Mouse (Mus musculus) right cerebral cortex, postnatal 36 days (tissue): ENCODE results near the gene Spint4.

Source experiments
- DNase-seq, 2 experiments: peaks; one replicate each; pipeline ENCODE4 v3.0.0; 2022; ENCODE audit warnings: low spot score in 2 of 2, mixed read lengths in 1 of 2

The Spint4 gene

DNA sequence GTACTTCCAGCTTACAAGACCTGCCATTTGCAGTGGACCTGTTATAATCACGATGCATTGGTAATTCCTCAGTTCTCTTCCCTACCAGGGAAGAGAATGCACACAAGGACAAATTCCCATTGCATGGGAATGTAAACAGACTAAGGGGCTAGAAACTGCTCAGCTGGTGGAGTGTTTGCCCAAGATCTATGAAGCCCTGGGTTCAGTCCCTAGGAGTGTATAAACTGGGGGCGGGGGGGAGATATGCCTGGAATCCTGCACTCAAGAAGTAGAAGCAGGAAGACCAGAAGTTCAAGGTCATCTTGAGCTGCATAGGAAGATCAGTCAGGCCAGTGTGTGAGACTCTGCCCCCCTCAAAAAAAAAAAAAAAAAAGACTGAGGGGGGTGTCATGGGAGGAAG lies 35.0 kb downstream of the Spint4 start:
- no peak for DNase-seq

DNA sequence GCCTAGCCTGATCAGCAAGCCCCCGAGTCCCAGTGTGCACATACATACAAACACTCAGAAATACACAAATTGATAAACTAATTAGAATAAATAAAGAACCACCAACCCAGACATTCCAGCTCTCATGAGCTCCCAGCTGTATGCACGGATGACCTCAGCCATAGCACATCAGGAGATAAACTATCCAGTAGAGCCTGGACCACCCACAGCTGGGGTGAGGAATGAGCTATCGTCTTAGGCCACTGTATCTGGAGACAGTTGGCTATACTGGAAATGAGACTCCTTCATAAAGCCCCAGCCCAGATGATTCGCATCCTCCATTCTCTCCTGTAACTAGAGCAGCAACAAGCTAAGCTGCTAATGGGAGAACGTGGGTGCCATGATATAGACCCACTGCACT lies 36.5 kb downstream of the Spint4 start:
- DNase-seq, result no peak

DNA sequence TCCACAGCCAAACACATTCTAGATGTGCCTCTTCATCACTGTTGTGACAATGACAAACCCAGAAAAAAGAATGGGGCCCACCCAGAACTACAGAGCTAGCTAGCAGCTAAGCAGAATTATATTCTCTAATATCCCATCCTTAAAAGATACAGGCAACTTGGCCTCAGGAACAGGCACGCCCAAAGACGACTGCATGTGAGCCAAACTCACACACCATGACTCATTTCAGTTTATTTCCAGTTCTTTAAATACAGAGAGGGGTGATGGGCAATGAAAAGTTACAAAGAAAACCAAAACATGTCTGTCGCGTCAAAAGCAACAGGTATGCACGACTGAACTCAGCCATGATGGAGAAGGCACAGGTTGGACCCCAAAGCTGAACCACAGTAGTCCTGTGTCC lies 37.1 kb downstream of the Spint4 start:
- no peak for DNase-seq

GRCm38 (mm10) chr2:164737377-164738090 lies 39.2 kb downstream of the Spint4 start:
- no peak for DNase-seq

DNA sequence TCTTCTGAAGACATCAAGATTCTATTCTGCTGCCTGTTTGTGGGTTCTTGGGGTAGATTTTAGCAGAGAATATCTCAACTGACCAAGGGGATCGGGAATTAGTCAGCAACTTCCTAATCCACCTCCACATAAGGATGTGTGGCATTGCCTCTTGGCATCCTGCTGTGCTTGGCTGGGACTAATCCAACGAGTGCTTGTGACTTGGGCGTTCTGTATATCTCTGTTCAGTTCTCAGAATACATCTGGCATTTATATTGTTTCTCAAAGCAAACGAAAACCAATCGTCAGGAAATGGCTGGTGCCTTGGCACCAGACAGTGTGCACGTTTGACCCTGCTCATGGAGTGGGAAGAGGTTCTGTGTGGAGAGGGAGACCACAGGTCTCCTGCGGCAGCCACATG lies 41.6 kb downstream of the Spint4 start:
- DNase-seq, result no peak

- DNase-seq, result no peak
Measured at GRCm38 (mm10) chr2:164744987-164745386, 46.7 kb downstream of the Spint4 start.

- DNase-seq, result peak; percentile 90 to 92
Measured at GRCm38 (mm10) chr2:164745843-164746479, 47.7 kb downstream of the Spint4 start, which contains the start of the genes Wfdc3 and Dnttip1. Wfdc3 (minus strand) TSS chr2:164745931. Dnttip1 (plus strand) TSS chr2:164745983.

- DNase-seq, result no peak
Measured at GRCm38 (mm10) chr2:164746693-164747092, 48.4 kb downstream of the Spint4 start.

- DNase-seq, result no peak
Measured at GRCm38 (mm10) chr2:164748191-164748590, 49.9 kb downstream of the Spint4 start.

DNA sequence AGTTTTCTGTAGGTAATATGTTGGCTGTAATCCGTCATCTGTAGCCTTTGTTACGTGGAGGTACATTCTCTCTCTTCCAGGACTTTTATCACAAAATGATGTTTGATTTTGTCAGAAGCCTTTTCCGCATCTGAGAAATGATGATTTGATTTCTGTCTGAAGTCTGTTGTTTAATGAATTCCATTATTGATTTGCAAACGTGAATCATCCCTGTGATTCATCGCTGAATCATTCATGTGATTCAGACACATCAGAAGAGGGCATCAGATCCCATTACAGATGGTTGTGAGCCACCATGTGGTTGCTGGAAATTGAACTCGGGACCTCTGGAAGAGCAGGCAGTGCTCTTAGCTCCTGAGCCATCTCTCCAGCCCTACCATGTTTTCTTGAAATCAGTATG lies 50.7 kb downstream of the Spint4 start:
- no peak for DNase-seq
